Mouse (Mus musculus): ENCODE data around the gene Bin2. TPM values are rescaled to one million over a fixed set of nuclear protein-coding genes. Genes with fewer than 3 reads are reported as not detected.

Bin2 gene
- polyA plus RNA-seq, 1 experiment from 2014 or later: 2.8 TPM

DNA sequence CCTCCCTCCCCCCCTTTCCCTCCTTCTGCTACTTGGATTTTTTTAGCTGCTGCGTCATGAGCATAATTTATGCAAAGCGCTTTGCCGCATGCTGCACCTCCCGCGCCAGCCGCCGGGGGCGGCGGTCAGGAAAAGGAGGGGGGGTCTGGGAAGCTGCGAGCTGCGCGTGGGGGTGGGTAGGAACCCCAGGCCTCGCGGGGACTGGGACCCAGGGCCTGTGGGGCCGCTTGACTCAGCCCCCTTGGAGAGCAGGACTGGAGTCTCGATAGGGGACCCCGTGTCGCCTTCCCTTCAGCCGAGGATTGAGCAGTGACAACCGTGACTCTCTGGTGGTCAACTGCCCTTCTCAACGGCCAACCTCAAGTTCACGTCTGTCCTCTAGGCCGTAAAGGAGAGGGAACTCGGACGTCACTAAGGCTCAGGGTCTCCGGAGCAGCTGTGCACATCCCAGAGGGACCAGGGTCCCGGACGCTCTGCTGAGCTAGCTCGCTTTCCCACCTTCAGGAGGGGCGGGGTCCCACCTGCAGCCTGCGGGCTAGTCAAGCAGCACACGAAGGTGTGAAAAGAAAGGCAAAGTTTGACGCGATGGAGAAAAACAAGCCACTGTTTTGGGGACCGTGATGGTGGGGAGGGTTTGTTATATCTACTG lies 69.2 kb downstream of the Bin2 start:
- H3K27me3 ChIP-seq: peaks cover 69% of the 10 kb centered on the region

DNA sequence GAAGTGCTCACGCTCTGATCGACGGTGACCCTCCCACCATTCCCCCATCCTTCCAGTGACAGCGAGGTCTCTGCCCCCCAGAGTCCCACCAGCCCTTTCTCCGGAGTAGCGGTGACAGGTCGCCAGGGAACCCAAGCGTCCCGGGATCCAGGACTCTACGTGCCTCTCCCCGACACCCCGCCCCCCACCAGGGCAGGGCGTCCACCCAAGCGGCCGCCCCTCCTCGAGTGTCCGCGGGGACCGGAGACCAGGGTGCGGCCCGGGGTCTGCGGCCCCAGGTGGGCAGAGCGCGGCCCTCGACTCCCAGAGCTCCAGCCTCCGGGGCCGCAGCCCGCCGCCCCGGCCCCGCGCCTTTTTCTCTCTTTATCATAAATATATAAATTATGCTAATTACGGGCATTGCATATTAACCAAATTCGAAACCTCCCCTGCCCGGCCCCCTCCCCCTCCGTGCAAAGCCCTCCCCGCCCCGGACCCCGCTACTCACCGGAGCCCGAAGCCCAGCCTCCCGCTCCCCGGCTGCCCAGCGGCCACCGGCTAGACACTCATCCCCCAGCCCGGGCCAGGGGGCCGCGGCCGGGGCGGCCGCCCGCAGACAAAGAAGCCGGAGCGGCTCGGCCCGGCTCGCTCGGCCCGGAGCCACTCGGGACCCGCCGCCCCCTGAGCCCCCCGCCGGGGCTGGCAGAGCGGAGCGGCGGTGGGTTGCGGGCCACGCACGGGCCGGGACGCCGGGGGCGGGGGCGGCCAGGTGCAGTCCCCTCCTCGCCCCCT lies 69.9 kb downstream of the Bin2 start, which contains the start of gene Pou6f1:
Gene Pou6f1, minus strand, starts transcription at position 709 of the 771 bp plus-strand sequence.
- H3K4me1 ChIP-seq (replicated peaks): peaks cover 19% of the 10 kb centered on the region
- H3K36me3 ChIP-seq: no peaks in the 10 kb centered on the region
- under 1% methylated on average over 64 of the region's 76 CpGs for WGBS
- H3K27ac ChIP-seq: no peak within 1 kb of the TSS
- H3K9me3 ChIP-seq: no peaks in the 10 kb centered on the region
- peak within 1 kb of the TSS; percentile 89 for H3K9ac ChIP-seq (replicated peaks)
- H3K4me3 ChIP-seq (replicated peaks): peak within 1 kb of the TSS; percentile 82
- H3K27me3 ChIP-seq: peaks cover 62% of the 10 kb centered on the region
- ATAC-seq (ENCODE audit: insufficient number of reproducible peaks, insufficient read depth, low FRiP score, low TSS enrichment, low read depth): peak; percentile 60
- peak within 1 kb of the TSS; percentile 99 for H3K4me2 ChIP-seq

More for the DNA sequence above, 69.2 kb downstream of the Bin2 start:
- Histone ChIP-seq H3K4me3 (replicated peaks) (peak overlapping the region; percentile 82), H3K9me3 (no peaks in the 10 kb centered on the region), H3K4me1 (replicated peaks) (peaks cover 24% of the 10 kb centered on the region), H3K27ac (no peak overlapping the region), H3K9ac (replicated peaks) (peak overlapping the region; percentile 89), H3K4me2 (peak overlapping the region; percentile 99), H3K36me3 (no peaks in the 10 kb centered on the region)
- peak; percentile 77 for ATAC-seq (ENCODE audit: insufficient number of reproducible peaks, insufficient read depth, low FRiP score, low TSS enrichment, low read depth)
- WGBS: under 1% methylated on average over 35 of the region's 35 CpGs

DNA sequence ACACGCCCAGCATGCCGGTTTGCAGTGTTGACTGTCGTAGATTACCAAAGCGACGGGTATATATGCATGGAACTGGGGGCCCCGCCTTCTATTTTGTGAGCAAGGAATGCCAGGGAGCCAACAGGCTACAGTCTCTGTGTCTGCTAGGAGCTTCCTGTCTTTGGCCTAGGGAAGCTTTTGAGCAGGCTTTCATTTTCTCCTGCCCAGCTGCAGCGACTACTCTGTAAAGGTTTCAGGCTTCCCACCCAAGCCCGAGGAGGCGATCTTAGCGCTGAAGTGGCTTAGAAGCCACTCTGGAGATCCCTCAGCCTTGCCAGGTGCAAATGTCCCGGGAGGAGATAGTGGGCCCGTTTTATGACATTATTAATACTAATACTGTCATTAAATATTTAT lies 70.5 kb downstream of the Bin2 start:
- WGBS: 1% methylated on average over 12 of the region's 12 CpGs
- peaks cover 17% of the 10 kb centered on the region for H3K4me1 ChIP-seq (replicated peaks)
- no peak overlapping the region for H3K27ac ChIP-seq
- H3K27me3 ChIP-seq: peaks cover 58% of the 10 kb centered on the region
- H3K4me3 ChIP-seq (replicated peaks): peak overlapping the region; percentile 82
- peak overlapping the region; percentile 89 for H3K9ac ChIP-seq (replicated peaks)
- ATAC-seq (ENCODE audit: insufficient number of reproducible peaks, insufficient read depth, low FRiP score, low TSS enrichment, low read depth): no peak
- H3K9me3 ChIP-seq: no peaks in the 10 kb centered on the region
- peak overlapping the region; percentile 99 for H3K4me2 ChIP-seq
- H3K36me3 ChIP-seq: no peaks in the 10 kb centered on the region

DNA sequence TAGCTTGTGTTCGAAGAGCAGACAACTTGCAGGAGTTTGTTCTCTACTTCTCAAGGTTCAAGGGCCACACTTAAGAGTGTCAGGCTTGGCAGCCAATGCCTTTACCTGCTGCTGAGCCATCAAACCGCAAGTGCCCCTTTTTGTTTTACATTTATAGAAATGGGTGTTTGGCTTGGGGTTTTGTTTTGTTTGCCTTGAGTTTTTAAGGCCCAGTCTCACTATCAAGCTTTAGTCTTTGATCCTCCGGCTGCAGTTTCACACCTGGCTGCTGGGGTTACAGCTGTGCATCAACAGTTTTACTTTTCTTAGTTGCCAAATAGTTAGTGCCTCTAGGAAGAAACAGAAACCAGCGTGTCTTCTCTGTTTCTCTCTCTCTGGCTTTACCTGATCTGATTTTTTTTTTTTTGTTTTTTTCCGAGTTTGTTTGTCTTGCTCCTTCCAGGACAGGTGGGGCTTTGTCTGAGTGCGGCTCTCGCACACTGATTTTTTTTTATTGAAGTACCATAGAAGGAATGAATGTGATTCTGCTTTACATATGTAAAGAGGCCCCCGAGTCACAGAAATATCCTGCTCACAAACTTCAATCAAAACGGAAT lies 71.0 kb downstream of the Bin2 start:
- no peak for ATAC-seq (ENCODE audit: insufficient number of reproducible peaks, insufficient read depth, low FRiP score, low TSS enrichment, low read depth)
- WGBS: 14% methylated on average over 9 of the region's 9 CpGs
- H3K4me3 ChIP-seq (replicated peaks): peak overlapping the region; percentile 82
- H3K4me1 ChIP-seq (replicated peaks): peaks cover 17% of the 10 kb centered on the region
- no peak overlapping the region for H3K9ac ChIP-seq (replicated peaks)
- H3K9me3 ChIP-seq: no peaks in the 10 kb centered on the region
- peaks cover 53% of the 10 kb centered on the region for H3K27me3 ChIP-seq
- H3K4me2 ChIP-seq: peak overlapping the region; percentile 99
- no peak overlapping the region for H3K27ac ChIP-seq
- no peaks in the 10 kb centered on the region for H3K36me3 ChIP-seq

DNA sequence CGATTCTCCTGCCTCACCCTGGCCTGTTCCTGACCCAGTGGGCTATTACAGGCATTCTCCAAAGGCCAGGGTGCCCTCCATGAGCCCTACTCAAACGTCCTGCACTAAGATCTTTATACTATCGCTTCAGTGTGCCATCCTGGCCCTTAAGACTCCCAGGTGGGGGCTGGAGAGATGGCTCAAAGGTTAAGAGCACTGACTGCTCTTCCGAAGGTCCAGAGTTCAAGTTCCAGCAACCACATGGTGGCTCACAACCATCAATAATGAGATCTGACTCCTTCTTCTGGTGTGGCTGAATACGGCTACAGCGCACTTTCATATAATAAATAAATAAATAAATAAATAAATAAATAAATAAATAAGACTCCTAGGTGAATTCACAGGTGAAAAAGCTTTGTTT lies 76.5 kb downstream of the Bin2 start:
- Histone ChIP-seq H3K4me3 (replicated peaks) (no peak overlapping the region), H3K36me3 (no peaks in the 10 kb centered on the region), H3K4me2 (no peak overlapping the region), H3K27me3 (peaks cover 11% of the 10 kb centered on the region), H3K27ac (no peak overlapping the region), H3K4me1 (replicated peaks) (no peaks in the 10 kb centered on the region), H3K9me3 (no peaks in the 10 kb centered on the region), H3K9ac (replicated peaks) (no peak overlapping the region)
- ATAC-seq (ENCODE audit: insufficient number of reproducible peaks, insufficient read depth, low FRiP score, low TSS enrichment, low read depth): no peak
- 84% methylated on average over 6 of the region's 6 CpGs for WGBS

Small RNA genes lying within 50 kb of the gene (microRNA-seq; reads per million reads assigned to microRNA genes)
- gene Mir6961: not detected

Other genes with a start within 250 kb of the Bin2 start
- 0.12 and 0.13 TPM in 2 replicates for gene Gm5475, start 247.4 kb downstream of the Bin2 start, polyA plus RNA-seq (2016; fragmentation: Nextera tagmentation; extraction: Ambion mirVana)
- 22.8 and 25.6 TPM in 2 replicates for gene Slc11a2, start 244.5 kb downstream of the Bin2 start, polyA plus RNA-seq (2016; fragmentation: Nextera tagmentation; extraction: Ambion mirVana)
- 28.1 and 29.3 TPM in 2 replicates for gene Letmd1, start 200.5 kb downstream of the Bin2 start, polyA plus RNA-seq (2016; fragmentation: Nextera tagmentation; extraction: Ambion mirVana)
- 34.1 and 34.4 TPM in 2 replicates for gene Csrnp2, start 174.1 kb downstream of the Bin2 start, polyA plus RNA-seq (2016; fragmentation: Nextera tagmentation; extraction: Ambion mirVana)
- gene Tfcp2, start 117.5 kb downstream of the Bin2 start, polyA plus RNA-seq (2016; fragmentation: Nextera tagmentation; extraction: Ambion mirVana): 42.5 and 44.4 TPM in 2 replicates
- 6.6 and 8.9 TPM in 2 replicates for gene Pou6f1, start 69.6 kb downstream of the Bin2 start, polyA plus RNA-seq (2016; fragmentation: Nextera tagmentation; extraction: Ambion mirVana)
- 124 and 140 TPM in 2 replicates for gene Dazap2, start 54.2 kb downstream of the Bin2 start, polyA plus RNA-seq (2016; fragmentation: Nextera tagmentation; extraction: Ambion mirVana)
- gene Smagp, start 32.6 kb downstream of the Bin2 start, polyA plus RNA-seq (2016; fragmentation: Nextera tagmentation; extraction: Ambion mirVana): 4.4 and 6.3 TPM in 2 replicates
- gene Cela1, start 18.4 kb upstream of the Bin2 start, polyA plus RNA-seq (2016; fragmentation: Nextera tagmentation; extraction: Ambion mirVana): 1.1 and 2.5 TPM in 2 replicates
- gene Galnt6, start 59.8 kb upstream of the Bin2 start, polyA plus RNA-seq (2016; fragmentation: Nextera tagmentation; extraction: Ambion mirVana): 0.15 and 0.20 TPM in 2 replicates
- 7.5 and 8.6 TPM in 2 replicates for gene Slc4a8, start 92.2 kb upstream of the Bin2 start, polyA plus RNA-seq (2016; fragmentation: Nextera tagmentation; extraction: Ambion mirVana)
- 7.7 and 9.1 TPM in 2 replicates for gene Scn8a, start 200.3 kb upstream of the Bin2 start, polyA plus RNA-seq (2016; fragmentation: Nextera tagmentation; extraction: Ambion mirVana)

All from limb, embryonic 12.5 days (tissue).